Mouse (Mus musculus): Measurements from ENCODE around the gene Dio3.

- TF ChIP-seq POLR2A (IDR thresholded peaks at IDR 0.05; ENCODE audit: low read depth, low read length) (no peak), CTCF (IDR thresholded peaks at IDR 0.05; ENCODE audit: extremely low read depth, insufficient read depth, insufficient read length, insufficient replicate concordance) (no peak)
Measured at GRCm38 (mm10) chr12:110277965-110278307, 932 bp upstream of the Dio3 start.

All from spleen, adult 2 months (tissue).